ENCODE assay signal across 23 mouse cellular contexts in genomic region chr6:73371866-73372265, GRCm38 (mm10).
"Had no signal": no experiment of that assay in that cellular context is flagged by ENCODE, and none has a peak within 500 bp of the region (broad histone marks: within the 10 kb centered on the region; RNA-seq: fewer than 3 reads in every experiment).

No protein-coding gene starts in this region.

- H3K27ac ChIP-seq: heart, adult 2 months; hindbrain, embryonic 13.5 days; hindbrain, embryonic 15.5 days; hindbrain, postnatal 0 days; kidney, embryonic 15.5 days; kidney, postnatal 0 days; limb, embryonic 10.5 days; limb, embryonic 12.5 days; liver, embryonic 13.5 days; liver, embryonic 15.5 days had no signal

- H3K27me3 ChIP-seq: hindbrain, embryonic 13.5 days; hindbrain, embryonic 15.5 days had no signal

- H3K9me3 ChIP-seq: hindbrain, embryonic 13.5 days; hindbrain, embryonic 15.5 days; kidney, embryonic 15.5 days; limb, embryonic 10.5 days had no signal

- H3K4me3 ChIP-seq: heart, adult 2 months; heart, embryonic 12.5 days; hindbrain, embryonic 13.5 days; hindbrain, embryonic 15.5 days; kidney, embryonic 15.5 days; limb, embryonic 10.5 days; limb, embryonic 12.5 days; liver, embryonic 13.5 days; liver, embryonic 15.5 days had no signal

- DNase-seq: gastrocnemius, postnatal 14 days; gastrocnemius, postnatal 36 days; heart, adult 2 months; heart, postnatal 10 days; kidney, adult 11 months; kidney, adult 2 months; kidney, adult 9 months; kidney, postnatal 14 days; kidney, postnatal 36 days; layer of hippocampus, adult 9-11 months; layer of hippocampus, postnatal 36 days; liver; liver, embryonic 13.5 days; liver, postnatal 0 days had no signal

- H3K4me1 ChIP-seq: heart, embryonic 12.5 days; limb, embryonic 12.5 days; liver, embryonic 13.5 days; liver, embryonic 15.5 days had no signal

- H3K36me3 ChIP-seq: heart, embryonic 12.5 days; hindbrain, embryonic 13.5 days; hindbrain, embryonic 15.5 days; kidney, embryonic 15.5 days; limb, embryonic 10.5 days; limb, embryonic 12.5 days; liver, embryonic 13.5 days; liver, embryonic 15.5 days had no signal
